Mouse (Mus musculus) hindlimb bud, embryonic 11.5 days (tissue): ENCODE measurements around the gene Catsperg1.
"Not testable (repeated sequence)": the region's sequence is repeated elsewhere in the genome, so short reads cannot be mapped to it uniquely, and the experiment has no call there.

ENCODE experiments used
- DNase-seq: peaks from one replicate; pipeline ENCODE4 v3.0.0-alpha.2; 2012; ENCODE audit warnings: low read depth, low spot score; ENCODE audit errors: extremely low spot score

Catsperg1 gene

GRCm38 (mm10) chr7:29231517-29231916 is 17.7 kb upstream of the Catsperg1 start:
- no peak for DNase-seq

GRCm38 (mm10) chr7:29230560-29230959 is 16.7 kb upstream of the Catsperg1 start:
- DNase-seq, result no peak

GRCm38 (mm10) chr7:29228202-29228601 is 14.4 kb upstream of the Catsperg1 start:
- no peak for DNase-seq

GRCm38 (mm10) chr7:29225520-29225919 is 11.7 kb upstream of the Catsperg1 start:
- DNase-seq, result no peak

GRCm38 (mm10) chr7:29224756-29225394 is 11.0 kb upstream of the Catsperg1 start:
- no peak for DNase-seq

- no peak for DNase-seq
These were observed 1.0 kb upstream of the Catsperg1 start for GRCm38 (mm10) chr7:29214846-29215245.

- DNase-seq, result no peak
These were observed 401 bp upstream of the Catsperg1 start for GRCm38 (mm10) chr7:29214236-29214635.

GRCm38 (mm10) chr7:29212775-29213560 is 867 bp downstream of the Catsperg1 start:
- DNase-seq, result not testable (repeated sequence)

GRCm38 (mm10) chr7:29212199-29212765 is 1.6 kb downstream of the Catsperg1 start:
- DNase-seq, result no peak

GRCm38 (mm10) chr7:29211415-29212198 is 2.2 kb downstream of the Catsperg1 start:
- DNase-seq, result no peak

- not testable (repeated sequence) for DNase-seq
These were observed 2.8 kb downstream of the Catsperg1 start for GRCm38 (mm10) chr7:29211013-29211412.

- no peak for DNase-seq
These were observed 11.3 kb downstream of the Catsperg1 start for GRCm38 (mm10) chr7:29202577-29202976.

GRCm38 (mm10) chr7:29194230-29194629 is 19.6 kb downstream of the Catsperg1 start:
- not testable (repeated sequence) for DNase-seq

GRCm38 (mm10) chr7:29181323-29181722 is 32.5 kb downstream of the Catsperg1 start:
- not testable (repeated sequence) for DNase-seq

- DNase-seq, result no peak
These were observed 33.0 kb downstream of the Catsperg1 start for GRCm38 (mm10) chr7:29180854-29181236.

GRCm38 (mm10) chr7:29180077-29180853 is 33.6 kb downstream of the Catsperg1 start, which contains the start of gene Psmd8:
Psmd8 (minus strand) TSS chr7:29180701.
- DNase-seq, result peak; percentile 98

- DNase-seq, result no peak
These were observed 34.5 kb downstream of the Catsperg1 start for GRCm38 (mm10) chr7:29179323-29179722.

GRCm38 (mm10) chr7:29178106-29178505 is 35.7 kb downstream of the Catsperg1 start:
- DNase-seq, result no peak

- no peak for DNase-seq
These were observed 41.3 kb downstream of the Catsperg1 start for GRCm38 (mm10) chr7:29172390-29173016.

- DNase-seq, result no peak
These were observed 42.2 kb downstream of the Catsperg1 start for GRCm38 (mm10) chr7:29171562-29172097.
